9 mouse cellular contexts compared by ENCODE assay signal in the genomic region with DNA sequence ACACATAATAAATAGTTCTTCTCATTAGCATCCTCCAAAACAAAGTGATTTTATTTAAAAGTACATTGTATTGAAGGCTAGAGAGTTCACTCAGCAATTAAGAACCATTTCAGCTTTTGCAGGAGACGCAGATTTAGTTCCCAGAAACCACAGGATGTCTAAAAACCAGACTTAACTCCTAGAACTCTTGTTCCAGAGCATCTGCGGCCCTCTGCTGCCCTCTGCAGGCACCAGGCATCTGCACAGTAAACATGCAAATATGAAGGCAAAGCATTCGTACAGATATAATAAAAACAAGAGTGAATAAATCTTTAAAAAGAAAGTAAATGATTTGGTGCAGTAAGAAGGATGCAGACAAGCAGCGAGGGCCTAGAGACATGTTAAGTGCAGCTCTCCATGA. TPM values are rescaled to one million over a fixed set of nuclear protein-coding genes. Genes with fewer than 3 reads are reported as not detected.
DNase-seq lines count a peak whose midpoint lies in the region; ATAC-seq and TF ChIP-seq lines count a peak whose summit lies in the region.
"Had no signal": no experiment of that assay in that cellular context is flagged by ENCODE, and none has a peak within 500 bp of the region (broad histone marks: within the 10 kb centered on the region; RNA-seq: fewer than 3 reads in every experiment).

No protein-coding gene starts in this region.

- no peak overlapping the region for H3K9ac ChIP-seq in hindbrain, embryonic 11.5 days (ENCODE audit: low read depth, low read length)
- H3K9ac ChIP-seq in hindbrain, embryonic 13.5 days = no peak overlapping the region

- WGBS in hindbrain, embryonic 11.5 days = 67% methylated on average over 4 of the region's 4 CpGs
- whole genome bisulfite sequencing in hindbrain, embryonic 13.5 days = 66% methylated on average over 4 of the region's 4 CpGs

- no peaks in the 10 kb centered on the region for H3K27me3 ChIP-seq in hindbrain, embryonic 11.5 days (ENCODE audit: control insufficient read depth, insufficient read depth, low read length)
- H3K27me3 ChIP-seq in hindbrain, embryonic 13.5 days = no peaks in the 10 kb centered on the region
- H3K27me3 ChIP-seq in G1E (ENCODE audit: insufficient read depth, low read length) = no peaks in the 10 kb centered on the region

- no peak for ATAC-seq in hindbrain, embryonic 11.5 days (ENCODE audit: low FRiP score)
- ATAC-seq in hindbrain, embryonic 13.5 days (ENCODE audit: low FRiP score) = no peak
- peak; percentile 40; the same call in 1 of the 2 replicates for ATAC-seq in G1E (ENCODE audit: extremely low read depth, insufficient number of reproducible peaks, low FRiP score, poor library complexity, severe bottlenecking)

- H3K4me1 ChIP-seq in hindbrain, embryonic 11.5 days (replicated peaks; ENCODE audit: control insufficient read depth, insufficient read depth, low read length) = no peaks in the 10 kb centered on the region
- H3K4me1 ChIP-seq in hindbrain, embryonic 13.5 days (replicated peaks) = no peaks in the 10 kb centered on the region
- H3K4me1 ChIP-seq in G1E (ENCODE audit: insufficient read depth, low read depth, low read length) = no peaks in the 10 kb centered on the region

- no peak for TF ChIP-seq CTCF in G1E (IDR thresholded peaks at IDR 0.05; ENCODE audit: low read depth, low read length)

- H3K27ac ChIP-seq in hindbrain, embryonic 11.5 days (ENCODE audit: low read depth, low read length) = no peak overlapping the region
- no peak overlapping the region for H3K27ac ChIP-seq in hindbrain, embryonic 13.5 days

- H3K9me3 ChIP-seq in hindbrain, embryonic 11.5 days (ENCODE audit: control insufficient read depth, low read length) = no peaks in the 10 kb centered on the region
- H3K9me3 ChIP-seq in hindbrain, embryonic 13.5 days = no peaks in the 10 kb centered on the region
- no peaks in the 10 kb centered on the region for H3K9me3 ChIP-seq in G1E (replicated peaks)

- H3K4me2 ChIP-seq in hindbrain, embryonic 11.5 days (replicated peaks; ENCODE audit: low read depth, low read length) = no peak overlapping the region
- H3K4me2 ChIP-seq in hindbrain, embryonic 13.5 days = no peak overlapping the region

- intact Hi-C loops in left cerebral cortex, postnatal 4 days (cut with DNase I) = no loop called here

- H3K4me3 ChIP-seq in hindbrain, embryonic 11.5 days (ENCODE audit: low read depth, low read length) = no peak overlapping the region
- H3K4me3 ChIP-seq in hindbrain, embryonic 13.5 days = no peak overlapping the region
- no peak overlapping the region for H3K4me3 ChIP-seq in G1E (ENCODE audit: low read depth, low read length)

- DNase-seq in hindbrain, embryonic 11.5 days (ENCODE audit: low spot score) = peak; percentile 50
- DNase-seq in G1E (ENCODE audit: low spot score) = no peak
- DNase-seq in cerebellum, adult 8-10 months = peak; percentile 10
- DNase-seq in hindlimb bud, embryonic 11.5 days (ENCODE audit: extremely low spot score, low read depth, low spot score) = peak; percentile 6
- DNase-seq in left cerebral cortex, postnatal 4 days = peak; percentile 57
- peak; percentile 87 for DNase-seq in right cerebral cortex, postnatal 14 days
- no peak for DNase-seq in c-Kit-positive CD71-positive TER-119-positive erythroid progenitor cells, embryonic 14.5 days (ENCODE audit: low spot score)

- H3K36me3 ChIP-seq in hindbrain, embryonic 11.5 days (ENCODE audit: control insufficient read depth, insufficient read depth, low read length) = no peaks in the 10 kb centered on the region
- H3K36me3 ChIP-seq in hindbrain, embryonic 13.5 days = no peaks in the 10 kb centered on the region
- H3K36me3 ChIP-seq in G1E (replicated peaks) = no peaks in the 10 kb centered on the region

RNA-seq across cellular contexts. Expression of gene Tmprss11b, which starts 8.5 kb away (rescaled TPM):
- not detected in 2 replicates for polyA plus RNA-seq in hindbrain, embryonic 11.5 days (2014; fragmentation: Nextera tagmentation; extraction: Ambion mirVana)
- not detected in 2 replicates for polyA plus RNA-seq in hindbrain, embryonic 13.5 days (2015; fragmentation: Nextera tagmentation; extraction: Ambion mirVana)
- total RNA-seq in G1E (2014; fragmentation: Nextera tagmentation) = not detected in 2 replicates
- 0.06 and 0.22 TPM in 2 replicates for total RNA-seq in G1E (2017)
- not detected in 2 replicates for polyA plus RNA-seq in G1E (2012)
- total RNA-seq in left cerebral cortex, postnatal 4 days (2021) = not detected
- polyA plus RNA-seq: gonadal fat pad, adult 2 months had no signal

RNA-seq across cellular contexts. Expression of gene Tmprss11f, which starts 52.4 kb away (rescaled TPM):
- polyA plus RNA-seq in hindbrain, embryonic 11.5 days (2014; fragmentation: Nextera tagmentation; extraction: Ambion mirVana) = not detected in 2 replicates
- not detected in 2 replicates for polyA plus RNA-seq in hindbrain, embryonic 13.5 days (2015; fragmentation: Nextera tagmentation; extraction: Ambion mirVana)
- total RNA-seq in G1E (2014; fragmentation: Nextera tagmentation) (not detected in 2 replicates), G1E (2017) (0.06 and 0.27 TPM in 2 replicates)
- not detected in 2 replicates for polyA plus RNA-seq in G1E (2012)
- not detected for total RNA-seq in left cerebral cortex, postnatal 4 days (2021)
- polyA plus RNA-seq: gonadal fat pad, adult 2 months had no signal

Comparison
In these comparisons a context has a peak if more than half of its experiments do, and no peak if none do; other contexts are left out.
1. DNase-seq: peak in hindbrain, embryonic 11.5 days (single experiment), cerebellum, adult 8-10 months (single experiment), hindlimb bud, embryonic 11.5 days (single experiment), left cerebral cortex, postnatal 4 days (single experiment) and right cerebral cortex, postnatal 14 days (single experiment); none in G1E (single experiment) and c-Kit-positive CD71-positive TER-119-positive erythroid progenitor cells, embryonic 14.5 days (single experiment).